Mouse (Mus musculus) layer of hippocampus, adult 9-11 months (tissue): ENCODE results near the gene Shb.
"Not testable (repeated sequence)": the region's sequence is repeated elsewhere in the genome, so short reads cannot be mapped to it uniquely, and the experiment has no call there.

Source experiments
- DNase-seq: peaks from one replicate; pipeline ENCODE4 v3.0.0; 2022

The Shb gene

DNA sequence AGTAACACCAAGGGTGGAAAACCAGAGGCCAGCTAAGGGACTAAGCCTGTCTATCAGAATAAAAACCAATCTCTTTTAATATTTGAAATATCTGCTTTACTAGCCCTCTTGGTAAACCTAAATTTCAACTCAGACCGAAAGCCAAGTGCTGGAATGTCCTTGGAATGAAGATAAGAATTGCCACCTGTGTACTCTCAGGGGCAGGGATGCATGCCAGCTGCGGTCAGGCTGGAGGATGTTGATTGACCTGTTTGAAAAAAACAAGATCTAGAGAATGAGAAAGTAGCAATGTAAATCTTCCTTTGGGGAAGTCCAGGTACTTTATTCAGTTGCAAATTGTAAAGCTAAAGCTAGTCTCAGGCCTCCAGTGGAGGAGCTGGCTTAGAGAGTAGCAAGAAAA lies 150.1 kb downstream of the Shb start:
- not testable (repeated sequence) for DNase-seq

DNA sequence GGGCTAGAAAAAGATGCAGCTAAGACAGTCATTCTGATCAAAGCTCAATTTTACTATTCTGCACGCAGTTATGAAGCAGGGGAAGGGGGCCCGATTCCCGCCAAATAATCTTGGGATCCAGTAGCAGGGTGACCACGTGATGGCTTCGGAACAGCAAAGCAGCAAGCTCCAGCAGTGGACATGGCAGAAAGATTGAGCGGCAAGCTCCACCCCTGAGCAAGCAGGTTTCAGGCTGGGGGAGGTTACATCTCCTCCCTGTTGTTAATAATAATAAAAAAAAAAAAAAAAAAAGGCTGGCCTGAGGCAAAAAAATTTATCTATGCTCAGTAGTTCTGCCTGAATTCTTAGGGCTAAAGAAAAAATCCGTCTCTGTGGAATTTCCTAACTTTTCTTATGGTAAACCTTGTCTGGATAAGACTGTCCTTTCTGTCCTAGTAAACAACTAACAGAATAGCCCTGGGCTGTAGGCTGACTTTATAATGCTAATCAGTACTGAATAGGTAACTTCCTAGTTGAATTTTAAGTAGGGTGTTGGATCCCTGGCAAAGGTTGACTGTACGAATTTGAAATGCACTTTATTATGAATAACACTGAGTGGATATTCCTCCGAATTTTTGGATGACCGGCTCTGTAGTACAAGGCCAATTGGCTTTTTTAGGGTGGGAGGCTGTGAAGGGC lies 151.2 kb downstream of the Shb start:
- DNase-seq, result not testable (repeated sequence)

DNA sequence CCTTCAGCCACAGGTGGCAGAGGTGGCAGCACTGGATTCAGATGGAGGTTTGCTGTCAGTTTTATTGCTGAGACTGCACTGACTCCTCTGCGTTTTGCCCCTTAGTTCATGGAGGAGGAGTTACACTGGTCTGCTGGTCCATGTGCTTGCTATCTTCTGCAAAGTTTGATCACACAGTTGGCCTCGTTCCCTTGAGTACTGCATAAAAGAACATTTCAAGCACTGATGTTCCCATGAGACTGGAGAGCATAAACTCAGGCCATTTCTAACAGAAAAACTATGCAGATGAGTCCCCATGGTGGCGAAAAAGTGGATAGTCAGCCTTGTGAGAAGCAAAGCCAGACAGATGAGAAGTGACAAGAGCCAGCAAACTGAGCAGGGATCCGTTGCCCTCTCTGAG lies 155.7 kb downstream of the Shb start:
- no peak for DNase-seq

DNA sequence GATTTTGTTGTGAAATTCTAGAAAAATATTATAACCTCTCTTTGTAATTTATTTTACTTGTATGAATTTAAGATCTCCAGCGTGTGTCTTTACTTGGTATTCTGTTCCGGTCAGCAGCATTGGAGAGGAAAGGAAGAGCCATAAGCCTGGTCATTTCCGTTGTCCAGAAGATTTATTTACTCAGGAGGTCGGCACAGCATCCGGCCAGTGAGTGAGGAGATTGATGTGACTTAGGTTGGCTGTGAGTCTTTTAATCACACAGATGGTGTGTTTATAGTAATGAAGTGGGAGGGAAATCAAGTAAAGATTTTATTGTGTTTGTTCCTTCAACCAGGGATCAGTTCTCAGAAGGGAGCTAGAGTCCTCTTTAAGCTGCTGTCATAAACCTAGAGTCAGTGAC lies 157.4 kb downstream of the Shb start:
- no peak for DNase-seq
